ENCODE assay signal across 33 mouse cellular contexts in genomic region chr16:96676663-96677062, GRCm38 (mm10).
DNase-seq lines count a peak whose midpoint lies in the region; ATAC-seq and TF ChIP-seq lines count a peak whose summit lies in the region.
"Had no signal": no experiment of that assay in that cellular context is flagged by ENCODE, and none has a peak within 500 bp of the region (broad histone marks: within the 10 kb centered on the region; RNA-seq: fewer than 3 reads in every experiment).

No protein-coding gene starts in this region.

- H3K4me3 ChIP-seq in liver, postnatal 0 days (ENCODE audit: low read depth, low read length) = no peak overlapping the region
- H3K4me3 ChIP-seq in liver, embryonic 12.5 days = no peak overlapping the region
- H3K4me3 ChIP-seq in kidney, embryonic 14.5 days (ENCODE audit: low read length) = no peak overlapping the region
- H3K4me3 ChIP-seq: embryonic facial prominence, embryonic 10.5 days; embryonic facial prominence, embryonic 13.5 days; erythroblast, embryonic 14.5 days; forebrain, embryonic 12.5 days; forebrain, embryonic 15.5 days; heart, adult 2 months; heart, embryonic 10.5 days; heart, embryonic 13.5 days had no signal

- DNase-seq in heart, adult 11 months = peak; percentile 80
- no peak for DNase-seq in heart, adult 18-20 months
- no peak for DNase-seq in liver, postnatal 0 days
- no peak for DNase-seq in thymus, postnatal 10 days (ENCODE audit: low spot score in 2 of 2)
- DNase-seq: adrenal gland, postnatal 10 days; adrenal gland, postnatal 36 days; B cell, adult 2 months; cerebellum, adult 11 months; cerebellum, adult 2 months; cerebellum, adult 9-11 months; cerebellum, postnatal 25 days; embryo, embryonic 11 days; gastrocnemius, postnatal 10 days; gastrocnemius, postnatal 36 days; heart, adult 2 months; heart, postnatal 14 days; heart, postnatal 4 days had no signal

- H3K4me1 ChIP-seq in liver, postnatal 0 days (ENCODE audit: insufficient read depth) = no peaks in the 10 kb centered on the region
- H3K4me1 ChIP-seq in liver, embryonic 12.5 days = no peaks in the 10 kb centered on the region
- H3K4me1 ChIP-seq in kidney, embryonic 14.5 days (ENCODE audit: control insufficient read depth, insufficient read depth, low read length) = no peaks in the 10 kb centered on the region
- H3K4me1 ChIP-seq: embryonic facial prominence, embryonic 10.5 days; embryonic facial prominence, embryonic 13.5 days; heart, embryonic 10.5 days had no signal

- peak; percentile 41; the same call in 1 of the 2 replicates for ATAC-seq in liver, postnatal 0 days
- no peak for ATAC-seq in liver, embryonic 12.5 days
- 0 out of 2 replicates have a peak, but pooled peaks have one; percentile 27 for ATAC-seq in common myeloid progenitor, adult 5-6 weeks (replicated peaks; ENCODE audit: low read depth, poor library complexity, severe bottlenecking)
- ATAC-seq in megakaryocyte progenitor cell, adult 5-6 weeks (replicated peaks; ENCODE audit: poor library complexity) = peak; percentile 89
- no peak for ATAC-seq in kidney, embryonic 14.5 days (ENCODE audit: low FRiP score, low TSS enrichment)
- ATAC-seq: forebrain, embryonic 15.5 days; hindbrain, postnatal 0 days; Patski had no signal

- WGBS in liver, postnatal 0 days (ENCODE audit: insufficient replicate concordance) = 16% methylated on average over 1 of the region's 1 CpGs
- WGBS in liver, embryonic 12.5 days (ENCODE audit: insufficient replicate concordance) = 29% methylated on average over 1 of the region's 1 CpGs
- 86% methylated on average over 1 of the region's 1 CpGs for WGBS in kidney, embryonic 14.5 days

- no peak overlapping the region for H3K9ac ChIP-seq in liver, postnatal 0 days (replicated peaks)
- no peak overlapping the region for H3K9ac ChIP-seq in liver, embryonic 12.5 days
- no peak overlapping the region for H3K9ac ChIP-seq in kidney, embryonic 14.5 days (ENCODE audit: low read depth, low read length)
- H3K9ac ChIP-seq: embryonic facial prominence, embryonic 13.5 days; forebrain, embryonic 12.5 days; forebrain, embryonic 15.5 days; heart, embryonic 13.5 days; hindbrain, embryonic 14.5 days had no signal

- no peaks in the 10 kb centered on the region for H3K27me3 ChIP-seq in liver, postnatal 0 days (ENCODE audit: insufficient read depth, low read length)
- 0 out of 2 replicates have a peak, but pooled peaks cover 5% of the 10 kb centered on the region for H3K27me3 ChIP-seq in liver, embryonic 12.5 days (replicated peaks)
- H3K27me3 ChIP-seq in kidney, embryonic 14.5 days (ENCODE audit: control insufficient read depth, insufficient read depth, low read length) = no peaks in the 10 kb centered on the region
- H3K27me3 ChIP-seq: CH12.LX; forebrain, embryonic 12.5 days; forebrain, embryonic 15.5 days had no signal

- TF ChIP-seq EP300 in liver, postnatal 0 days (IDR thresholded peaks at IDR 0.05; ENCODE audit: low read depth) = no peak

- no peak for TF ChIP-seq CTCF in liver, postnatal 0 days (IDR thresholded peaks at IDR 0.05; ENCODE audit: low read depth)

- H3K36me3 ChIP-seq in liver, postnatal 0 days (replicated peaks; ENCODE audit: insufficient read depth, low read length) = no peaks in the 10 kb centered on the region
- H3K36me3 ChIP-seq in liver, embryonic 12.5 days = no peaks in the 10 kb centered on the region
- H3K36me3 ChIP-seq in kidney, embryonic 14.5 days (ENCODE audit: control insufficient read depth, insufficient read depth, low read length) = no peaks in the 10 kb centered on the region
- H3K36me3 ChIP-seq: embryonic facial prominence, embryonic 10.5 days; embryonic facial prominence, embryonic 13.5 days; forebrain, embryonic 12.5 days; G1E; heart, embryonic 10.5 days; heart, embryonic 13.5 days had no signal

- no peaks in the 10 kb centered on the region for H3K9me3 ChIP-seq in liver, postnatal 0 days (ENCODE audit: low read length)
- no peaks in the 10 kb centered on the region for H3K9me3 ChIP-seq in liver, embryonic 12.5 days (replicated peaks)
- H3K9me3 ChIP-seq in kidney, embryonic 14.5 days (ENCODE audit: control insufficient read depth, low read length) = no peaks in the 10 kb centered on the region
- H3K9me3 ChIP-seq: embryonic facial prominence, embryonic 10.5 days; embryonic facial prominence, embryonic 13.5 days; forebrain, embryonic 12.5 days; forebrain, embryonic 15.5 days; heart, embryonic 10.5 days; heart, embryonic 13.5 days had no signal

- 0 out of 2 replicates have a peak overlapping the region, but pooled peaks have one; percentile 39 for H3K27ac ChIP-seq in liver, postnatal 0 days (ENCODE audit: low read depth)
- no peak overlapping the region for H3K27ac ChIP-seq in liver, embryonic 12.5 days
- H3K27ac ChIP-seq in kidney, embryonic 14.5 days (ENCODE audit: low read depth, low read length) = no peak overlapping the region
- H3K27ac ChIP-seq: embryonic facial prominence, embryonic 10.5 days; embryonic facial prominence, embryonic 13.5 days; forebrain, embryonic 12.5 days; forebrain, embryonic 15.5 days; heart, adult 2 months; heart, embryonic 10.5 days; heart, embryonic 13.5 days; hindbrain, embryonic 14.5 days; hindbrain, postnatal 0 days had no signal

- H3K4me2 ChIP-seq in liver, postnatal 0 days (ENCODE audit: low read depth, low read length) = no peak overlapping the region
- no peak overlapping the region for H3K4me2 ChIP-seq in liver, embryonic 12.5 days
- H3K4me2 ChIP-seq in kidney, embryonic 14.5 days (replicated peaks; ENCODE audit: low read depth, low read length) = no peak overlapping the region
- H3K4me2 ChIP-seq: embryonic facial prominence, embryonic 13.5 days; forebrain, embryonic 12.5 days; forebrain, embryonic 15.5 days; heart, embryonic 13.5 days; hindbrain, embryonic 14.5 days had no signal

Comparison
In these comparisons a context has a peak if more than half of its experiments do, and no peak if none do; other contexts are left out.
1. ATAC-seq: peak in liver, postnatal 0 days (single experiment), common myeloid progenitor, adult 5-6 weeks (single experiment) and megakaryocyte progenitor cell, adult 5-6 weeks (single experiment); none in liver, embryonic 12.5 days (single experiment) and kidney, embryonic 14.5 days (single experiment).